Mouse (Mus musculus) activated CD4-positive, CD25-positive, alpha-beta regulatory T cell, adult 4 months (primary cell): ENCODE results near the gene Ncbp3. TPM values are rescaled to one million over a fixed set of nuclear protein-coding genes. Genes with fewer than 3 reads are reported as not detected.
"Not testable (repeated sequence)": the region's sequence is repeated elsewhere in the genome, so short reads cannot be mapped to it uniquely, and the experiment has no call there.

Experiments used
- ATAC-seq: one replicate; pipeline ENCODE4 v1.8.0; 2017
- polyA plus RNA-seq, 2 experiments: library from polyadenylated mRNA; unstranded; fragments of 100-300 nt; shearing (Covaris generic); gene quantifications; one replicate each; pipeline ENCODE4 v1.2.1; 2017

Ncbp3 gene
- polyA plus RNA-seq, 2 experiments from 2014 or later: 14.3 to 16.8 TPM

- no peak for ATAC-seq
These were observed 40.3 kb downstream of the Ncbp3 start for GRCm38 (mm10) chr11:73087700-73088480.

GRCm38 (mm10) chr11:73090283-73090682 lies 42.7 kb downstream of the Ncbp3 start, which contains the start of gene Itgae:
Gene Itgae, plus strand, starts transcription at chr11:73090583.
- ATAC-seq: no peak

GRCm38 (mm10) chr11:73090826-73091225 lies 43.2 kb downstream of the Ncbp3 start:
- ATAC-seq: no peak

- no peak for ATAC-seq
These were observed 44.5 kb downstream of the Ncbp3 start for GRCm38 (mm10) chr11:73092057-73092456.

GRCm38 (mm10) chr11:73092877-73093276 lies 45.3 kb downstream of the Ncbp3 start:
- ATAC-seq: no peak

GRCm38 (mm10) chr11:73094231-73094995 lies 46.8 kb downstream of the Ncbp3 start:
- ATAC-seq: peak; percentile 80

- no peak for ATAC-seq
These were observed 51.3 kb downstream of the Ncbp3 start for GRCm38 (mm10) chr11:73098860-73099259.

- ATAC-seq: no peak
These were observed 52.6 kb downstream of the Ncbp3 start for GRCm38 (mm10) chr11:73099976-73100750.

- ATAC-seq: peak; percentile 38
These were observed 53.7 kb downstream of the Ncbp3 start for GRCm38 (mm10) chr11:73101308-73101707.

GRCm38 (mm10) chr11:73105246-73105645 lies 57.7 kb downstream of the Ncbp3 start:
- ATAC-seq: peak; percentile 20

- not testable (repeated sequence) for ATAC-seq
These were observed 59.8 kb downstream of the Ncbp3 start for GRCm38 (mm10) chr11:73107358-73107757.

GRCm38 (mm10) chr11:73108195-73108897 lies 60.8 kb downstream of the Ncbp3 start:
- ATAC-seq: peak; percentile 88

GRCm38 (mm10) chr11:73108898-73109625 lies 61.5 kb downstream of the Ncbp3 start:
- ATAC-seq: no peak

- ATAC-seq: no peak
These were observed 62.4 kb downstream of the Ncbp3 start for GRCm38 (mm10) chr11:73109941-73110340.

GRCm38 (mm10) chr11:73111414-73111813 lies 63.8 kb downstream of the Ncbp3 start:
- no peak for ATAC-seq

- no peak for ATAC-seq
These were observed 78.9 kb downstream of the Ncbp3 start for GRCm38 (mm10) chr11:73126495-73126894.

GRCm38 (mm10) chr11:73131020-73131419 lies 83.4 kb downstream of the Ncbp3 start:
- ATAC-seq: peak; percentile 81

- peak; percentile 31 for ATAC-seq
These were observed 85.4 kb downstream of the Ncbp3 start for GRCm38 (mm10) chr11:73132999-73133398.

- ATAC-seq: no peak
These were observed 86.6 kb downstream of the Ncbp3 start for GRCm38 (mm10) chr11:73134222-73134621.

- ATAC-seq: peak; percentile 30
These were observed 89.0 kb downstream of the Ncbp3 start for GRCm38 (mm10) chr11:73136587-73136986.

GRCm38 (mm10) chr11:73137116-73137515 lies 89.5 kb downstream of the Ncbp3 start:
- ATAC-seq: no peak
